Mouse (Mus musculus) olfactory bulb, adult 2 months (tissue): ENCODE data around the gene Sdf2l1.

ENCODE experiments used
- CTCF ChIP-seq: fragments of 200-500 bp; IDR thresholded peaks from 2 replicates; pipeline ENCODE4 v1.5.1; 2012; ENCODE audit warnings: low read depth, mild to moderate bottlenecking, low read length, moderate library complexity; ENCODE audit not compliant: insufficient read depth
- POLR2A ChIP-seq: fragments of 200-500 bp; IDR thresholded peaks from 2 replicates; pipeline ENCODE4 v1.6.1; 2012; ENCODE audit warnings: mild to moderate bottlenecking, low read depth, low read length, moderate library complexity; ENCODE audit not compliant: insufficient read depth

DNA sequence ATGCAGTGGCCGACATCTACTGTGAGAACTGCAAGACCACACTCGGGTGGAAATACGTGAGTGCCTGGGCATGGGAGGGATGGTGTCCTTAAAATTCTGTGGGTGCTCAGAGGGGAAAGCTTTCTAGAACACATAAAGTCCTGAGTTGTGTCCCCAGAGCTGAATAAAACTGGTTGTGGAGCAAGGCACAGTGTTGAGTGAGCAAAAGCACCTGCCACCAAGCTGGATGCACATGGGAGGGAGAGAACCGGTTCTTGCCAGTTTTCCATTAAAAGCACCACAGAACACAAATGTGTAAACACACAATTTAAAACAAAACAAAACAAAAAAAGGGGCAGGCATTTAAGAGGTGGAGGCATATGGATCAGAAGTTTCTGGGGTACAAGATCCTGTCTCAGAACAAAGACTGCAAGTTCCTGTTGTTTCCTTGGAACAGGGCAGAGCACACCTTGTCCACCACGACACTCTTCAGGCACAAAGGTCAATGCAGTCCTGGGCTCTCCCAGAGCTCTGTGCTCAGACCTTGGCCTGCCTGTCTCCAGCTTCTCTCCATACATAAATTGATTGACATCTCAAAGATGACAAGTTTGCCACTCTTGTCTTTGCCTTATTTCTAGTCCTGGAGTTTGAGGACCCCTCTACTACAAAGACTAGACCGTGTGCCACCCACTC is 49.9 kb downstream of the Sdf2l1 start:
- TF ChIP-seq POLR2A (no peak), CTCF (no peak)
